Mouse (Mus musculus): ENCODE measurements around the gene Krtap4-16. TPM values are rescaled to one million over a fixed set of nuclear protein-coding genes. Genes with fewer than 3 reads are reported as not detected.
"Not testable (repeated sequence)": the region's sequence is repeated elsewhere in the genome, so short reads cannot be mapped to it uniquely, and the experiment has no call there.

The Krtap4-16 gene
- polyA plus RNA-seq (2015; fragmentation: Nextera tagmentation; extraction: Ambion mirVana): not detected in 2 replicates

- H3K36me3 ChIP-seq (ENCODE audit: control insufficient read depth, insufficient read depth, low read length): no peaks in the 10 kb centered on the region
- no peaks in the 10 kb centered on the region for H3K9me3 ChIP-seq (ENCODE audit: control insufficient read depth, low read length)
- no peaks in the 10 kb centered on the region for H3K27me3 ChIP-seq (replicated peaks; ENCODE audit: control insufficient read depth, insufficient read depth, low read length)
- H3K4me3 ChIP-seq (ENCODE audit: low read length): no peak within 1 kb of the TSS
- H3K4me2 ChIP-seq (ENCODE audit: low read length): no peak within 1 kb of the TSS
- no peak within 1 kb of the TSS for H3K27ac ChIP-seq (ENCODE audit: low read depth, low read length)
- ATAC-seq: no peak
- no peaks in the 10 kb centered on the region for H3K4me1 ChIP-seq (ENCODE audit: control insufficient read depth, insufficient read depth, low read depth, low read length)
- H3K9ac ChIP-seq (ENCODE audit: low read depth, low read length): no peak within 1 kb of the TSS
These were observed at the start of gene Krtap4-16 for GRCm38 (mm10) chr11:99851508-99851907. Krtap4-16 (minus strand) TSS chr11:99851608.

GRCm38 (mm10) chr11:99878887-99879286 lies 27.5 kb upstream of the Krtap4-16 start, which contains the start of gene Gm11567:
Gm11567 (plus strand) TSS chr11:99879187.
- H3K27ac ChIP-seq (ENCODE audit: low read depth, low read length); H3K9me3 ChIP-seq (ENCODE audit: control insufficient read depth, low read length); H3K27me3 ChIP-seq (replicated peaks; ENCODE audit: control insufficient read depth, insufficient read depth, low read length); H3K4me1 ChIP-seq (ENCODE audit: control insufficient read depth, insufficient read depth, low read depth, low read length); ATAC-seq; H3K36me3 ChIP-seq (ENCODE audit: control insufficient read depth, insufficient read depth, low read length); H3K9ac ChIP-seq (ENCODE audit: low read depth, low read length); H3K4me3 ChIP-seq (ENCODE audit: low read length); H3K4me2 ChIP-seq (ENCODE audit: low read length): not testable (repeated sequence)
- WGBS: 49% methylated on average over 1 of the region's 1 CpGs

DNA sequence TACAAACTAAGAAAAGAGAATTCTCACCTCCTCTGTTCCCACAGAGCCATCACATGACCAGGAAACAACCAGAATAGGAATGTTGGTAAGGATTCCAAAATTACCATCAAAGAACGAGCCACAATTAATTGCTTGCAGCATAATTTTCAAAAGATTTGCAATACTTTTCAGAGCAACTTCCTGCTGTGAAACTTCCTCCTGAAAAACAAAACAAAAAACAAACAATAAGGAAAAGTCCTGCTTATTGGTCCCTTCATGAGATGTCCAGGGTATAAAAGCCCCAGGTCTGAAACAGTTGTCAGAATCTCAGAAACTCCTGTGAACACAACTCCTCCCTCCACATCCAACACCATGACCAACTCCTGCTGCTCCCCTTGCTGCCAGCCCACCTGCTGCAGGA lies 21.7 kb upstream of the Krtap4-16 start, which contains the start of gene Krtap9-1:
TSS of gene Krtap9-1 (plus strand) at position 301 of the 400 bp plus-strand sequence.
- not testable (repeated sequence) for H3K9ac ChIP-seq (ENCODE audit: low read depth, low read length); H3K36me3 ChIP-seq (ENCODE audit: control insufficient read depth, insufficient read depth, low read length); H3K27me3 ChIP-seq (replicated peaks; ENCODE audit: control insufficient read depth, insufficient read depth, low read length); H3K9me3 ChIP-seq (ENCODE audit: control insufficient read depth, low read length); H3K4me2 ChIP-seq (ENCODE audit: low read length); ATAC-seq; H3K27ac ChIP-seq (ENCODE audit: low read depth, low read length); H3K4me3 ChIP-seq (ENCODE audit: low read length); H3K4me1 ChIP-seq (ENCODE audit: control insufficient read depth, insufficient read depth, low read depth, low read length)
- 75% methylated on average over 1 of the region's 1 CpGs for WGBS

GRCm38 (mm10) chr11:99864176-99864575 lies 12.8 kb upstream of the Krtap4-16 start, which contains the start of gene Gm11559:
Gm11559 (plus strand) TSS chr11:99864476.
- H3K27ac ChIP-seq (ENCODE audit: low read depth, low read length); H3K27me3 ChIP-seq (replicated peaks; ENCODE audit: control insufficient read depth, insufficient read depth, low read length); ATAC-seq; H3K9ac ChIP-seq (ENCODE audit: low read depth, low read length); H3K4me3 ChIP-seq (ENCODE audit: low read length); H3K4me2 ChIP-seq (ENCODE audit: low read length); H3K36me3 ChIP-seq (ENCODE audit: control insufficient read depth, insufficient read depth, low read length); H3K9me3 ChIP-seq (ENCODE audit: control insufficient read depth, low read length); H3K4me1 ChIP-seq (ENCODE audit: control insufficient read depth, insufficient read depth, low read depth, low read length): not testable (repeated sequence)
- WGBS: 78% methylated on average over 1 of the region's 1 CpGs

- Histone ChIP-seq H3K9me3 (ENCODE audit: control insufficient read depth, low read length) (no peaks in the 10 kb centered on the region), H3K36me3 (ENCODE audit: control insufficient read depth, insufficient read depth, low read length) (no peaks in the 10 kb centered on the region), H3K27ac (ENCODE audit: low read depth, low read length) (no peak overlapping the region), H3K4me3 (ENCODE audit: low read length) (no peak overlapping the region), H3K4me1 (ENCODE audit: control insufficient read depth, insufficient read depth, low read depth, low read length) (no peaks in the 10 kb centered on the region), H3K27me3 (replicated peaks; ENCODE audit: control insufficient read depth, insufficient read depth, low read length) (no peaks in the 10 kb centered on the region), H3K4me2 (ENCODE audit: low read length) (no peak overlapping the region), H3K9ac (ENCODE audit: low read depth, low read length) (no peak overlapping the region)
- 77% methylated on average over 2 of the region's 2 CpGs for WGBS
- ATAC-seq: no peak
These were observed 7.4 kb upstream of the Krtap4-16 start for GRCm38 (mm10) chr11:99858761-99859160.

DNA sequence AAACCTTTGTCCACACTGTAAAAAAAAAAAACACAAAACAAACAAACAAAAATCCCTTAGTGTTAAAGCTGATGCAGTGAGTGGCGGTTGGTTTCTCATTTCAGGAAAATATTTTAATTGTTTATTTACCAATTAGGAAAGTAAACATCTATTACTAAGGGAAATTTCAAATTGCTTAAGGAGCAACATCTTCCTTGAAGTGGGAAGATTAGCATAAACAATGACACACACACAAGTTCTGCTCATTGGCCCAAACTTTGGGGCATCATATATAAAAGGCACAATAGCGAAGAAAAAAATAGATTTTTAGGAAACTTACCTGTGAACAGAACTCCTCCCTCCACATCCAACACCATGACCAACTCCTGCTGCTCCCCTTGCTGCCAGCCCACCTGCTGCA lies 6.2 kb upstream of the Krtap4-16 start, which contains the start of gene Gm11568:
TSS of gene Gm11568 (plus strand) at position 301 of the 400 bp plus-strand sequence.
- Histone ChIP-seq H3K36me3 (ENCODE audit: control insufficient read depth, insufficient read depth, low read length) (no peaks in the 10 kb centered on the region), H3K4me3 (ENCODE audit: low read length) (no peak within 1 kb of the TSS), H3K4me1 (ENCODE audit: control insufficient read depth, insufficient read depth, low read depth, low read length) (no peaks in the 10 kb centered on the region), H3K9ac (ENCODE audit: low read depth, low read length) (no peak within 1 kb of the TSS), H3K4me2 (ENCODE audit: low read length) (no peak within 1 kb of the TSS), H3K9me3 (ENCODE audit: control insufficient read depth, low read length) (no peaks in the 10 kb centered on the region), H3K27me3 (replicated peaks; ENCODE audit: control insufficient read depth, insufficient read depth, low read length) (no peaks in the 10 kb centered on the region), H3K27ac (ENCODE audit: low read depth, low read length) (no peak within 1 kb of the TSS)
- no peak for ATAC-seq
- 87% methylated on average over 2 of the region's 2 CpGs for WGBS

GRCm38 (mm10) chr11:99854121-99854520 lies 2.7 kb upstream of the Krtap4-16 start:
- no peaks in the 10 kb centered on the region for H3K36me3 ChIP-seq (ENCODE audit: control insufficient read depth, insufficient read depth, low read length)
- H3K27me3 ChIP-seq (replicated peaks; ENCODE audit: control insufficient read depth, insufficient read depth, low read length): no peaks in the 10 kb centered on the region
- no peaks in the 10 kb centered on the region for H3K9me3 ChIP-seq (ENCODE audit: control insufficient read depth, low read length)
- no peak overlapping the region for H3K4me2 ChIP-seq (ENCODE audit: low read length)
- H3K4me3 ChIP-seq (ENCODE audit: low read length): no peak overlapping the region
- no peak overlapping the region for H3K9ac ChIP-seq (ENCODE audit: low read depth, low read length)
- H3K27ac ChIP-seq (ENCODE audit: low read depth, low read length): no peak overlapping the region
- WGBS: 61% methylated on average over 3 of the region's 3 CpGs
- no peaks in the 10 kb centered on the region for H3K4me1 ChIP-seq (ENCODE audit: control insufficient read depth, insufficient read depth, low read depth, low read length)
- no peak for ATAC-seq

DNA sequence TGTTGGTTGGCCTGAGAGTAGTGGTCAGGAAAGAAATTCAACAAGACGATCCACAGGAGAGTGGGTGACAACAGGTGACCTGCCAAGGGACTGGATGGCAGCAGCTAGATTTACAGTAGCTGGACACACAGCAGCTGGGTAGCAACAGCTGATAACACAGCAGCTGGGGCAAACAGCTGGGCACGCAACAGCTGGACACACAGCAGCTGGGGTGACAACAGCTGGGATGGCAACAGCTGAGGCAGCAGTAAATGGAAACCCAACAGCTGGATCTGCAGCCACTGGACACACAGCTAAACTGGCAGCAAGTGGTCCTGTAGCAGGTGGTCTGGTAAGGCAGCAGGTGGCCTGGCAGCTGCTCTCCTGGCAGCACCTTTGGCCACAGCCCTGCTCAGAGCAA lies 4.7 kb downstream of the Krtap4-16 start:
- H3K9ac ChIP-seq (ENCODE audit: low read depth, low read length): no peak overlapping the region
- no peak overlapping the region for H3K4me2 ChIP-seq (ENCODE audit: low read length)
- H3K4me1 ChIP-seq (ENCODE audit: control insufficient read depth, insufficient read depth, low read depth, low read length): no peaks in the 10 kb centered on the region
- H3K4me3 ChIP-seq (ENCODE audit: low read length): no peak overlapping the region
- 86% methylated on average over 2 of the region's 2 CpGs for WGBS
- H3K36me3 ChIP-seq (ENCODE audit: control insufficient read depth, insufficient read depth, low read length): no peaks in the 10 kb centered on the region
- no peak for ATAC-seq
- H3K9me3 ChIP-seq (ENCODE audit: control insufficient read depth, low read length): no peaks in the 10 kb centered on the region
- no peak overlapping the region for H3K27ac ChIP-seq (ENCODE audit: low read depth, low read length)
- H3K27me3 ChIP-seq (replicated peaks; ENCODE audit: control insufficient read depth, insufficient read depth, low read length): no peaks in the 10 kb centered on the region

GRCm38 (mm10) chr11:99842185-99842584 lies 9.2 kb downstream of the Krtap4-16 start:
- Histone ChIP-seq H3K4me1 (ENCODE audit: control insufficient read depth, insufficient read depth, low read depth, low read length) (no peaks in the 10 kb centered on the region), H3K4me2 (ENCODE audit: low read length) (no peak overlapping the region), H3K9me3 (ENCODE audit: control insufficient read depth, low read length) (no peaks in the 10 kb centered on the region), H3K27me3 (replicated peaks; ENCODE audit: control insufficient read depth, insufficient read depth, low read length) (no peaks in the 10 kb centered on the region), H3K9ac (ENCODE audit: low read depth, low read length) (no peak overlapping the region), H3K36me3 (ENCODE audit: control insufficient read depth, insufficient read depth, low read length) (no peaks in the 10 kb centered on the region), H3K27ac (ENCODE audit: low read depth, low read length) (no peak overlapping the region), H3K4me3 (ENCODE audit: low read length) (no peak overlapping the region)
- no peak for ATAC-seq
- 71% methylated on average over 1 of the region's 1 CpGs for WGBS

- no peaks in the 10 kb centered on the region for H3K9me3 ChIP-seq (ENCODE audit: control insufficient read depth, low read length)
- no peak for ATAC-seq
- no peaks in the 10 kb centered on the region for H3K4me1 ChIP-seq (ENCODE audit: control insufficient read depth, insufficient read depth, low read depth, low read length)
- no peak within 1 kb of the TSS for H3K9ac ChIP-seq (ENCODE audit: low read depth, low read length)
- no peaks in the 10 kb centered on the region for H3K36me3 ChIP-seq (ENCODE audit: control insufficient read depth, insufficient read depth, low read length)
- H3K27ac ChIP-seq (ENCODE audit: low read depth, low read length): no peak within 1 kb of the TSS
- no peak within 1 kb of the TSS for H3K4me3 ChIP-seq (ENCODE audit: low read length)
- WGBS: 70% methylated on average over 1 of the region's 1 CpGs
- no peak within 1 kb of the TSS for H3K4me2 ChIP-seq (ENCODE audit: low read length)
- H3K27me3 ChIP-seq (replicated peaks; ENCODE audit: control insufficient read depth, insufficient read depth, low read length): no peaks in the 10 kb centered on the region
These were observed 13.4 kb downstream of the Krtap4-16 start, which contains the start of gene 2300003K06Rik for GRCm38 (mm10) chr11:99837966-99838365. 2300003K06Rik (minus strand) TSS chr11:99838066.
